Mouse (Mus musculus) urinary bladder, postnatal 25 days (tissue): ENCODE results near the gene Gm37419.

Experiments used
- DNase-seq: peaks from one replicate; pipeline ENCODE4 v3.0.0; 2022; ENCODE audit warnings: low spot score

The Gm37419 gene

DNA sequence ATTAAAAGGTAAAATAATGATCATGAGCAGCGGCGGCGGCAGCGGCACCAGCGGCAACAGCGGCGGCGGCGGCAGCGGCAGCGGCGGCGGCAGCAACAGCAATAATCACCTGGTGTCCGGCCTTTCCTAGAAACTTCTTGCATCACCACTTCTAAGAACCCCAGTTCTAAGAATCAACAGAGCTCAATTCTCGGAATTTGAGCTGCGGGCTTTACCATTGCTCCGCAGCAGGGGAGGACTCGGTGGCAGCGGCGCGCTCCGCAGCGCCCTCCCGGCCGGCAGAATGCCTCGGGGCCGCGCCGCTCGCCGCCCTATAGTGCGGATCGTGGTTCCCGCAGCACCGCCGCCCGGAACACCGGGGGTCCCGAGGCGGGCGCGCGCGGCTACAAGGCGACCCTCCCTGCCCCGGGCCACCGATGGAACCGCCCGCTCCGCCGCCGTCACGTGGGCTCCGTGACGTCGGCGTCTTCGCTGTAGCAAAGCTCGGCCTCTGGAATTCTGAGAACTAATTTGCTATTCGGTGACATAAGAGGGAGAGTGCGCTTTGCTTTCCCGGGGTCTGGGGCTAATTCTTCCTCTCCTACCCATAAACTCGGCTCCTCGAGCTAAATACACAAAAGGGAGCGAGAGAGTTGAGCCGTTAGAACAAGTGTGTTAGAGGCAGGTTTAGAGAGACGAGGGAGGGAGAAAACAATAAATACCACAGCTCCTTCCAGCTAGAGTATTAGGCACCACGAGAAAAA, at the start of gene Gm37419, which contains the start of gene Bcl6:
Gene Gm37419 (plus strand): TSS at position 17 of the 743 bp plus-strand sequence.
Gene Bcl6 (minus strand): TSS at position 387 of the 743 bp plus-strand sequence.
- peak; percentile 72 for DNase-seq

DNA sequence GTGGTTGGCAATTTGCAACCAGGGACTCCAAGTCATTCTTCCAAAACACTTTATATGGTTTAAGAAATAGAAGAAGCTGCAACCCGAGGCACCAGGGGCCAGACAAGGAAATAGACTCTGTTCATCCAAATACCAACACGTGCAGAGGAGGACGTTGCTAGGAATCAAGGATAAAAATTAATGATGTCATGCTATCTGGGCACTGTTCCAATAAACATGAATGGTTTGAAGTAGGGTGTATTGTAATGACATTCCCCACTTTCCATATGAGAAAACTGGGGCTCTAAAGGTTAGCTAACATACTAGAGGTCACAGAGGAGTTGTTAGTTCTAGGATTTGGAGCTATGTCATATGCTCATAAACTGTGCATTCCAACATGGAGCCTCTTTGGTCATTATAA, 43.5 kb upstream of the Gm37419 start:
- DNase-seq = no peak

- no peak for DNase-seq
Measured at GRCm38 (mm10) chr16:23947654-23948053, 40.6 kb upstream of the Gm37419 start.

DNA sequence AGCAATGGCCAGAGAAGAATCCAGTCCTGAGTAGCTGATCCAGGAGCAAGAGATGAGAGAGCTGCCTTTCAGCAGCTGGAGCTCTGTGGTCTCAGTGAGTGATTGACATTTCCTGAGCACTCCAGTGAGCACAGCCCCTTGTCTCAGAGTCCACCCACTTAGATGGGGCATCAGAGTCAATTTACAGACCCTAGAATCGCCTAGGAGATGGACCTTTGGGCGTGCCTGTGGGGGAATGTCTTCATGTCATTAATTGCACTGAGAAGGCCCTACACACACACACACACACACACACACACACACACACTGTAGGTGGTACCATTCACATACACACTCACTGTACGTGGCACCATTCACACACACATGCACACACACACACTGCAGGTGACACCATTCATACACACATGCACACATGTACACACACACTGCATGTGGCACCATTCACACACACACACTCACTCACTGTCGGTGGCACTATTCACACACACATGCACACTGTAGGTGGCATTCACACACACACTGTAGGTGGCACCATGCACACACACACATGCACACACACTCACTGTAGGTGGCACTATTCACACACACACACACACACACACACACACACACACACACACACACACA, 36.1 kb upstream of the Gm37419 start:
- no peak for DNase-seq

DNA sequence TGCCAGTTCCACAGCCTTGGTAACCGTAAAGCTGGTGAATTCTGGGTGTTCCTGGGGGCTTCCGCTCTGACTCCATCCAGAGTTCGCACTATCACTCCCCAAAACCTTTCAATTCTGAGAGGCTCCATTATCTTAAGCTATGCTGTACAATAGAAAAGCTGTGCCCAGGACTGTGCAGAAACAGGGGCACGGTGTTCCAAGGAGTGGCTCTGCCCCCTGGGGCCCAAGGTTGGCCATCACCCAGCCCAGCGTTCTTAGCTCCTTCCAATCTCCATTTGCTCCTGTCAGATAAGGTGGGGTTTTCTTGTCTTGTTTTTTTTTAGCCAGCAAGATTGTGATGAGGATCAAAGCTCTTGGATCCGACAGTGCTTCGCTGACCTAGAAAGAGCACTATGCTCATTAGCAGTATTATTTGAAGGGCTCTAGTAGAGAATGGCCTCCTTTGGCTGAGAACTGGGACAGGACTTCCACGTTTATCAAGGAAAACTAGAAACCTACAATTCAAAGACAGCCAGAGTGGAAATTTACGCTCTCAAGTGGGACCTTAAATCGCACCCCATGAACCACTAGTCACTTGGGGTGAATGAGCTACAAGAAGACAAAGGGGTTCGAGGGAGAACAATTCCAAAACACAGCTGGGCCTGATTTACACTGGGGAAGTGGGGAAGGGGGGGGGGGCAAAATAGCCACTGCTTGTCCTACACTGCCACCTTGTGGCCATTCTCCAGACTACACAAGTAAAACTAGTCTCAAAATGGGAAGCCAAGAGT, 34.9 kb upstream of the Gm37419 start:
- peak; percentile 52 for DNase-seq

GRCm38 (mm10) chr16:23953959-23954260, 34.4 kb upstream of the Gm37419 start:
- no peak for DNase-seq

DNA sequence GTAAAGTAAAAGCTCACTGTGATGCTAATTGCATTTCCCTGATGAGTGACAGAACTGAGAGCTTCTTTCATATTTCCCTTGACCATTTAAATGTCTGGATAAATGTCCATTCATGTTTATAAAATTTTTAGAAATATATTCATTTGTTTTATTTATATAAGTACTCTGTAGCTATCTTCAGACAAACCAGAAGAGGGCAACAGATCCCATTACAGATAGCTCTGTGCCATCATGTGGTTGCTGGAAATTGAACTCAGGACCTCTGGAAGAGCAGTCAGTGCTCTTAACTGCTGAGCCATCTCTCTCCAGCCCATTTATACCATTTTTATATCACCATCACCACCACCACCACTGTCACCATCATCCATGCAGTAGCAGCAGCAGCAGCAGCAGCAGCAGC, 29.3 kb upstream of the Gm37419 start:
- no peak for DNase-seq

GRCm38 (mm10) chr16:23962401-23962800, 25.9 kb upstream of the Gm37419 start:
- no peak for DNase-seq

GRCm38 (mm10) chr16:23963896-23964668, 24.2 kb upstream of the Gm37419 start:
- no peak for DNase-seq

- peak; percentile 1 for DNase-seq
Measured at GRCm38 (mm10) chr16:23964706-23965367, 23.4 kb upstream of the Gm37419 start.

- peak; percentile 1 for DNase-seq
Measured at GRCm38 (mm10) chr16:23966066-23966465, 22.2 kb upstream of the Gm37419 start.

- no peak for DNase-seq
Measured at GRCm38 (mm10) chr16:23967301-23967700, 21.0 kb upstream of the Gm37419 start.

DNA sequence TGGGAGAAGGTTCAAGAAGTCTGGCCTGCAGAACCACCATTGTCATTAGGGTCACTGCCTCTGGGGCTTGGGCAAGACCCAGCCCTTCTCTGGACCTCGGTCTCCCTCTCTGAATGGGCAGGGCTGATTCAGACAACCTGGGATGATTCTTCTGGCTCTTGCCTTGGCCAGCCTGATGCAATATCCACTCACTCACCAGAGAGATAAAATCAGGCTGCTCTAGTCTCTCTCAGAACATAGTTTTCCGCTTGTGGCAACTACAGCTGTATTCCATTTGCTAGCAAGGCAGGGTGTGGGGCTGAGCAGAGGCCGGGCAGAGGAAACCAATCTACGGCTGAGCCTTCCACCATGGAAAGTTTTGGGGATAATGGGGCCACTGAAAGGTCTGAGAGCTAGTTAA, 19.4 kb upstream of the Gm37419 start:
- DNase-seq = no peak

DNA sequence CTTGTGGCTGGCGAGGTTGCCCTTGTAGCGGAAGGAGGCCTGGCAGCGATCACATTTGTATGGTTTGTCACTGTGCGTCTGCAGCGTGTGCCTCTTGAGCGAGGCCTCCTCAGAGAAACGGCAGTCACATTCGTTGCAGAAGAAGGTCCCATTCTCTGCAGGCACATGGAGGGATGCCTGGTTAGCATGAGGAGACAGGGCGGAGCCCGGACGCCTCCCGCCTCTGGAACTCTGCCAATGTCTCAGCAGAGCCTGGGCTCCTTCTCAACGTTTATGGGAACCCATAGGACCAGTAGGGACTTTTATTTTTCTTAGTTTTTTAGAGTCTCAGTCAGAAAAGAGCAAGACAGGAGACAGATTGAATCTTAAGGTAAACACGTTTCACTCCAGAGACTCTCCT, 18.4 kb upstream of the Gm37419 start:
- no peak for DNase-seq

DNA sequence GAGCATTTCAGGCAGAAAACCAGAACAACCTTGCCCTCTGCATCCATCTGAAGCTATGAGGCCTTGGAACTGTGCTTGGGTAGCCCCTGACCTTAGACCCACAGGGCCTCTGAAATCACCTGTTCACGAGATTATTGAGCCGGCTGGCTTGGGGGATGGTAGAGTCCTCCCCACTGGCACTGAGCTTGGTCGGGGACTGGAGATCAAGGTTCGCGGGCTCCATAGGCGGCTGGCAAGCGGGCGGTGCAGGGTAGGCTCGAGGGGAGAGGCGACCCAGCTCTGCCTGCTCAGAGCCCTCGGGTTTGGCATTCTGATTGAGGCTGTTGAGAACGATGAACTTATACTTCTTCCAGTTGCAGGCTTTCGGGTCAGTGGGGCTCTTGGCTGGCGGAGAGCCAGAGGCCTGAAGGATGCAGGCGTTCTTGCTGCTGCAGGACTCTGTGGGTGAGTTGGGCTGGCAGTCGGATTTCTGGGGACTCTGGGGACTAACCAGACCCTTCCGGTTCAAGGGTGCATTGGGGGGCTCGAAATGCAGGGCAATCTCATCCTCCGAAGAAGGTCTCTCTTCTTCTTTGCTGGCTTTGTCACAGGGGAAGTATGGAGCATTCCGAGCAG, 16.0 kb upstream of the Gm37419 start:
- DNase-seq = no peak

DNA sequence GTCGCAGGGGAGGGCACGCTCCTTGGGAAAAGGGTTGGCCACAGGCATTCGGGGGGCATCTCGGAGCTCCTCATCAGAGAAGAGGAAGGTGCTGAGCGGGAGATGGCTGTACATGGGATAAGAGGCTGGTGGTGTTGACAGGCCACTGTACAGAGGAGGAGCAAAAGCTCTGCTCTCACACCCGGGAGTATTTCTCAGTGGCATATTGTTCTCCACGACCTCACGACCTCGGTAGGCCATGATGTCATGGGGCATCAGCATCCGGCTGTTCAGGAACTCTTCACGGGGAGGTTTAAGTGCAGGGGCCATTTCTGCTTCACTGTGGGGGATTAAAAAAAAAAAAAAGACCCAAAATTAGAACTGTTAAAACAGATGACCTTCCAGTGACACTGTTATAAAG, 15.4 kb upstream of the Gm37419 start:
- no peak for DNase-seq

- DNase-seq = no peak
Measured at GRCm38 (mm10) chr16:23973635-23974367, 14.5 kb upstream of the Gm37419 start.

DNA sequence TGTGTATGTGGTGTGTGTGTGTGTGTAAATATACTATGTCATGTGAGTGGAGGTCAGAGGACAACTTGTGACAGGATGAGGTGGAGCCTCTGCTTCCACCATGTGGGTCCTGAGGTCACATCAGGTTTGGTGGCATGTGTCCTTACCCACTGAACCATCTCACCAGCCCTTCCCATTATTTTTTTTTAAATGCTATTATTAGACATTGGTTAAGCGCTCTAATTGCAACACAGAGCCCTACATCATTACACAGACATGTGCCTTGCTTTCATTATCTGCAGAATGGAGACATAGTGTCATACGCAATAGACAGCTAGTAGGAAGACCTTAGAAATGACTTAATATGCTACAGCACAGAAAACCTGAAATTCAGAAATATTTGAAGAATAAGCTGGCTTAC, 12.1 kb upstream of the Gm37419 start:
- DNase-seq = no peak

DNA sequence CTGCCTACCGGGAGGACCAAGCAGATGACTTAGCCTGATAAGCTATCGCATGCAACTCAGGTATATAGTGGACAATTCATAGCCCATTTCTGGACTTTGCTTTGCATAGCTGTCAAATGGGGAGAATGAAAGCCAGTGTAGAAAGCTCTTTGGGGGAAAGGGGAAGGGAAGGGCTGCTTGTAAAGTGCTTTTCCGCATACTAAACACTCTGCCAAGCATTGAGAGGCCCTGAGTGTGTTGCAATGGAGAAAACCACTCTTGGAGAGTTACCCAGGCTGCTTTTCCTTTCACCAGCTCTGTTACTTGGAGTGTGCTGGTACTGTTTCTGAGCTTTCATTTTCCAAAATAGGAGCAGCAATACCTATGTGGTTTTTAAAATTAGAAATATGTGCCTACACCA, 10.6 kb upstream of the Gm37419 start:
- no peak for DNase-seq

GRCm38 (mm10) chr16:23978495-23978894, 9.8 kb upstream of the Gm37419 start:
- no peak for DNase-seq

GRCm38 (mm10) chr16:23979446-23979845, 8.8 kb upstream of the Gm37419 start:
- no peak for DNase-seq
